Mouse (Mus musculus): ENCODE data around the gene Acat2.
A peak's percentile ranks its signal among the peaks of the same experiment; 100 is the strongest.

- no peak for TF ChIP-seq CTCF (IDR thresholded peaks at IDR 0.05; ENCODE audit: control insufficient read depth, insufficient read depth, insufficient replicate concordance, low read depth, low read length)
- peak; percentile 79 for TF ChIP-seq POLR2A (IDR thresholded peaks at IDR 0.05; ENCODE audit: control insufficient read depth, low read depth, low read length)
These were observed at the start of gene Acat2 for GRCm38 (mm10) chr17:12960331-12960873.
